ENCODE assay signal across 8 mouse cellular contexts in the genomic region with DNA sequence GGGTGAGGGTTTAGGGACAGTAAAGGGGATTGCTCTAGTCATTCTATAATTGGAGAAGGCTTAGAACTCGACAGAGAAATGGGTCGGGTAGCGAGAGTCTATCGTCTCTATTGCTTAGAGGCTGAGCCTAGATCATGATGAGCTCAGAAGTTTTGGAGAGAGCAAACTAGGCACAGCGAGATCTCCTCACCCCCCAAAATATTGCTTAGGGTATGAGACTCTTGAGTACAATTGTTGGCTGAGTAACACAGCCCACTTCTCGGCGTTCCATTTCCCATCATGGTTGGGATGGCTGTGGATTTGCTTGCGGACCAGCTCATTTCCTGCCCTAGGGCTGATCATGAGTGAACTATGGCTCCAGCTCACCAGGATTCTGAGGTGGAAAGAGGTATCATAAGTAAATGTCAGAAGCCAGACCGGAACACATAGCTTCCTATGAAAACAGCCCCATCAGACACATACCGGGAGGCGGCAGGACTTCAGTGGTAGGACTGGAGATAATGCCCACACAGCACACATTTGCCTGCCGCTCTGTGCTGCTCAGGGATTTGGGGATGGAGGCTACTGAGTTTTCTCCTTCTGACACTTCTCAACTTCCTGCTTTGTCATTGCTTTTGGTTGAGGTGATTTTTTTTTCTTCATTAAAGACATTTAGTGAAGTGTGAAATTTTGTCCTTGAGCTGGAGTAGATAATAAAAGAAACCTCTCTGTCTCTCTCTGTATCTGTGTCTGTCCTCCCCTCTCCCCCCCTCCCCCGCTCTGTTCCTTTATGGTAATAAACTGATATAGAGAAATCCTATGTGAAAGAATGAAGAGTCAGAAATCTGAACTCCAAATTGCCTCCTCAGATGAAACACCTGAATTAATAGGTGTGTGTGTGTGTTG. TPM values are rescaled to one million over a fixed set of nuclear protein-coding genes. Genes with fewer than 3 reads are reported as not detected.
DNase-seq lines count a peak whose midpoint lies in the region; ATAC-seq lines count a peak whose summit lies in the region.

No protein-coding gene starts in this region.

- H3K36me3 ChIP-seq in lung, embryonic 16.5 days (ENCODE audit: control insufficient read depth, insufficient read depth, low read length) = peaks cover 6% of the 10 kb centered on the region
- H3K36me3 ChIP-seq in embryonic facial prominence, embryonic 11.5 days (replicated peaks; ENCODE audit: control insufficient read depth, insufficient read depth, low read depth, low read length) = peaks cover under 1% of the 10 kb centered on the region
- H3K36me3 ChIP-seq in hindbrain, embryonic 14.5 days (replicated peaks; ENCODE audit: control insufficient read depth, insufficient read depth) = peaks cover 11% of the 10 kb centered on the region
- peaks cover 10% of the 10 kb centered on the region for H3K36me3 ChIP-seq in midbrain, embryonic 12.5 days

- H3K27me3 ChIP-seq in lung, embryonic 16.5 days (ENCODE audit: control insufficient read depth, insufficient read depth, low read depth, low read length) = no peaks in the 10 kb centered on the region; the same call in none of the 2 replicates
- H3K27me3 ChIP-seq in embryonic facial prominence, embryonic 11.5 days (ENCODE audit: control insufficient read depth, insufficient read depth, low read length) = no peaks in the 10 kb centered on the region
- 0 out of 2 replicates have a peak, but pooled peaks cover 5% of the 10 kb centered on the region for H3K27me3 ChIP-seq in hindbrain, embryonic 14.5 days (ENCODE audit: control insufficient read depth, insufficient read depth, low read length)
- H3K27me3 ChIP-seq in midbrain, embryonic 12.5 days = peaks cover 14% of the 10 kb centered on the region; the same call in 1 of the 2 replicates

- no peak for DNase-seq in lung, adult 18-20 months
- DNase-seq in embryonic facial prominence, embryonic 11.5 days (ENCODE audit: low spot score) = no peak
- DNase-seq in hindbrain, embryonic 14.5 days (ENCODE audit: low spot score) = no peak
- no peak for DNase-seq in urinary bladder, postnatal 25 days (ENCODE audit: low spot score)
- no peak for DNase-seq in adrenal gland, postnatal 4 days (ENCODE audit: low spot score in 2 of 2)
- no peak for DNase-seq in spleen, postnatal 10 days (ENCODE audit: low spot score in 2 of 2)

- peak overlapping the region; percentile 69 for H3K4me2 ChIP-seq in lung, embryonic 16.5 days (ENCODE audit: low read depth, low read length)
- H3K4me2 ChIP-seq in embryonic facial prominence, embryonic 11.5 days (ENCODE audit: low read depth, low read length) = peak overlapping the region; percentile 46
- H3K4me2 ChIP-seq in hindbrain, embryonic 14.5 days (replicated peaks) = peak overlapping the region; percentile 74
- H3K4me2 ChIP-seq in midbrain, embryonic 12.5 days (replicated peaks) = peak overlapping the region; percentile 73

- no peaks in the 10 kb centered on the region for H3K9me3 ChIP-seq in lung, embryonic 16.5 days (ENCODE audit: control insufficient read depth, low read length)
- no peaks in the 10 kb centered on the region for H3K9me3 ChIP-seq in embryonic facial prominence, embryonic 11.5 days (replicated peaks; ENCODE audit: control insufficient read depth, low read length)
- H3K9me3 ChIP-seq in hindbrain, embryonic 14.5 days (ENCODE audit: control insufficient read depth, low read length) = no peaks in the 10 kb centered on the region
- no peaks in the 10 kb centered on the region for H3K9me3 ChIP-seq in midbrain, embryonic 12.5 days

- H3K27ac ChIP-seq in lung, embryonic 16.5 days (ENCODE audit: low read length) = no peak overlapping the region; the same call in 1 of the 2 replicates
- H3K27ac ChIP-seq in embryonic facial prominence, embryonic 11.5 days (replicated peaks; ENCODE audit: low read depth, low read length) = no peak overlapping the region
- peak overlapping the region; percentile 82 for H3K27ac ChIP-seq in hindbrain, embryonic 14.5 days
- H3K27ac ChIP-seq in midbrain, embryonic 12.5 days (replicated peaks) = peak overlapping the region; percentile 82; the same call in 1 of the 2 replicates

- peaks cover 16% of the 10 kb centered on the region for H3K4me1 ChIP-seq in lung, embryonic 16.5 days (replicated peaks; ENCODE audit: control insufficient read depth, insufficient read depth, low read length)
- H3K4me1 ChIP-seq in embryonic facial prominence, embryonic 11.5 days (ENCODE audit: control insufficient read depth, insufficient read depth, low read length) = no peaks in the 10 kb centered on the region
- peaks cover 16% of the 10 kb centered on the region for H3K4me1 ChIP-seq in hindbrain, embryonic 14.5 days (replicated peaks; ENCODE audit: control insufficient read depth, insufficient read depth, low read length)
- H3K4me1 ChIP-seq in midbrain, embryonic 12.5 days = peaks cover 20% of the 10 kb centered on the region

- peak; percentile 29; the same call in 1 of the 2 replicates for ATAC-seq in lung, embryonic 16.5 days (ENCODE audit: low read depth)
- peak; percentile 54 for ATAC-seq in embryonic facial prominence, embryonic 11.5 days (replicated peaks; ENCODE audit: insufficient number of reproducible peaks, low FRiP score, low TSS enrichment, low read depth)
- 0 out of 2 replicates have a peak, but pooled peaks have one; percentile 21 for ATAC-seq in hindbrain, embryonic 14.5 days (ENCODE audit: low FRiP score)
- ATAC-seq in midbrain, embryonic 12.5 days (ENCODE audit: low FRiP score, low read depth) = no peak

- WGBS in lung, embryonic 16.5 days = 12% methylated on average over 13 of the region's 13 CpGs
- WGBS in embryonic facial prominence, embryonic 11.5 days = 15% methylated on average over 13 of the region's 13 CpGs
- 20% methylated on average over 13 of the region's 13 CpGs for WGBS in hindbrain, embryonic 14.5 days
- WGBS in midbrain, embryonic 12.5 days = 21% methylated on average over 13 of the region's 13 CpGs

- peak overlapping the region; percentile 87 for H3K9ac ChIP-seq in lung, embryonic 16.5 days (ENCODE audit: low read length)
- peak overlapping the region; percentile 84 for H3K9ac ChIP-seq in embryonic facial prominence, embryonic 11.5 days (replicated peaks; ENCODE audit: low read length)
- H3K9ac ChIP-seq in hindbrain, embryonic 14.5 days = peak overlapping the region; percentile 77
- H3K9ac ChIP-seq in midbrain, embryonic 12.5 days (replicated peaks) = peak overlapping the region; percentile 72

- H3K4me3 ChIP-seq in lung, embryonic 16.5 days (ENCODE audit: low read length) = peak overlapping the region; percentile 90
- H3K4me3 ChIP-seq in embryonic facial prominence, embryonic 11.5 days (ENCODE audit: low read depth, low read length) = peak overlapping the region; percentile 82
- H3K4me3 ChIP-seq in hindbrain, embryonic 14.5 days (replicated peaks; ENCODE audit: low read length) = peak overlapping the region; percentile 60
- peak overlapping the region; percentile 78 for H3K4me3 ChIP-seq in midbrain, embryonic 12.5 days

RNA-seq across cellular contexts. Expression of a gene that starts 0.6 kb away (rescaled TPM):
- polyA plus RNA-seq in lung, embryonic 16.5 days (2015; fragmentation: Nextera tagmentation; extraction: Ambion mirVana) = 3.9 and 5.4 TPM in 2 replicates
- 1.00 and 1.5 TPM in 2 replicates for polyA plus RNA-seq in embryonic facial prominence, embryonic 11.5 days (2014; fragmentation: Nextera tagmentation; extraction: Ambion mirVana)
- polyA plus RNA-seq in hindbrain, embryonic 14.5 days (2014; fragmentation: Nextera tagmentation; extraction: Ambion mirVana) = 2.2 and 2.8 TPM in 2 replicates
- 1.8 and 2.3 TPM in 2 replicates for polyA plus RNA-seq in midbrain, embryonic 12.5 days (2016; fragmentation: Nextera tagmentation; extraction: Ambion mirVana)
- 1 to 10 TPM in 1 of 2 experiments, under 1 TPM in 1; 0.82 to 1.0 TPM for total RNA-seq in adrenal gland, postnatal 4 days (2021)

RNA-seq across cellular contexts. Expression of a gene that starts 0.8 kb away (rescaled TPM):
- polyA plus RNA-seq in lung, embryonic 16.5 days (2015; fragmentation: Nextera tagmentation; extraction: Ambion mirVana) = 174 and 183 TPM in 2 replicates
- 246 and 257 TPM in 2 replicates for polyA plus RNA-seq in embryonic facial prominence, embryonic 11.5 days (2014; fragmentation: Nextera tagmentation; extraction: Ambion mirVana)
- polyA plus RNA-seq in hindbrain, embryonic 14.5 days (2014; fragmentation: Nextera tagmentation; extraction: Ambion mirVana) = 110 and 123 TPM in 2 replicates
- polyA plus RNA-seq in midbrain, embryonic 12.5 days (2016; fragmentation: Nextera tagmentation; extraction: Ambion mirVana) = 238 and 242 TPM in 2 replicates
- total RNA-seq in adrenal gland, postnatal 4 days (2021) = 100 to 1,000 TPM; 116 to 119 TPM

RNA-seq across cellular contexts. Expression of a gene that starts 3.4 kb away (rescaled TPM):
- polyA plus RNA-seq in lung, embryonic 16.5 days (2015; fragmentation: Nextera tagmentation; extraction: Ambion mirVana) = 0.09 TPM in 1 of 2 replicates, not detected in the other
- not detected in 2 replicates for polyA plus RNA-seq in embryonic facial prominence, embryonic 11.5 days (2014; fragmentation: Nextera tagmentation; extraction: Ambion mirVana)
- polyA plus RNA-seq in hindbrain, embryonic 14.5 days (2014; fragmentation: Nextera tagmentation; extraction: Ambion mirVana) = 0.12 TPM in 1 of 2 replicates, not detected in the other
- not detected in 2 replicates for polyA plus RNA-seq in midbrain, embryonic 12.5 days (2016; fragmentation: Nextera tagmentation; extraction: Ambion mirVana)
- not detected for total RNA-seq in adrenal gland, postnatal 4 days (2021)

RNA-seq across cellular contexts. Expression of a gene that starts 19.2 kb away (rescaled TPM):
- 0.18 and 0.63 TPM in 2 replicates for polyA plus RNA-seq in lung, embryonic 16.5 days (2015; fragmentation: Nextera tagmentation; extraction: Ambion mirVana)
- polyA plus RNA-seq in embryonic facial prominence, embryonic 11.5 days (2014; fragmentation: Nextera tagmentation; extraction: Ambion mirVana) = 0.22 and 0.25 TPM in 2 replicates
- polyA plus RNA-seq in hindbrain, embryonic 14.5 days (2014; fragmentation: Nextera tagmentation; extraction: Ambion mirVana) = 0.66 and 1.9 TPM in 2 replicates
- polyA plus RNA-seq in midbrain, embryonic 12.5 days (2016; fragmentation: Nextera tagmentation; extraction: Ambion mirVana) = not detected in 2 replicates
- total RNA-seq in adrenal gland, postnatal 4 days (2021) = 1 to 10 TPM; 1.1 to 1.3 TPM

RNA-seq across cellular contexts. Expression of a gene that starts 43.4 kb away (rescaled TPM):
- polyA plus RNA-seq in lung, embryonic 16.5 days (2015; fragmentation: Nextera tagmentation; extraction: Ambion mirVana) = 13.7 and 14.0 TPM in 2 replicates
- polyA plus RNA-seq in embryonic facial prominence, embryonic 11.5 days (2014; fragmentation: Nextera tagmentation; extraction: Ambion mirVana) = 7.1 and 7.4 TPM in 2 replicates
- polyA plus RNA-seq in hindbrain, embryonic 14.5 days (2014; fragmentation: Nextera tagmentation; extraction: Ambion mirVana) = 0.79 and 1.5 TPM in 2 replicates
- polyA plus RNA-seq in midbrain, embryonic 12.5 days (2016; fragmentation: Nextera tagmentation; extraction: Ambion mirVana) = 9.1 and 9.7 TPM in 2 replicates
- total RNA-seq in adrenal gland, postnatal 4 days (2021) = 10 to 100 TPM; 16.1 to 20.1 TPM

Comparison
In these comparisons a context has a peak if more than half of its experiments do, and no peak if none do; other contexts are left out.
1. H3K27ac ChIP-seq: peak in hindbrain, embryonic 14.5 days (single experiment) and midbrain, embryonic 12.5 days (single experiment); none in lung, embryonic 16.5 days (single experiment) and embryonic facial prominence, embryonic 11.5 days (single experiment).
2. Peak in every context shown above with its lines, with median percentiles within 50 percentile points of each other: H3K4me2 ChIP-seq, H3K4me3 ChIP-seq and H3K9ac ChIP-seq.